Mouse (Mus musculus) CD4-positive naive resting alpha-beta T cell, adult 76 days (primary cell): ENCODE data around the gene Tfdp1. TPM values are rescaled to one million over a fixed set of nuclear protein-coding genes. Genes with fewer than 3 reads are reported as not detected.

Experiments
- total RNA-seq: library from RNA; stranded (reverse); gene quantifications from one replicate; pipeline ENCODE4 v1.2.4, GENCODE M21; 2023

Gene Tfdp1
- total RNA-seq = 26.7 TPM

DNA sequence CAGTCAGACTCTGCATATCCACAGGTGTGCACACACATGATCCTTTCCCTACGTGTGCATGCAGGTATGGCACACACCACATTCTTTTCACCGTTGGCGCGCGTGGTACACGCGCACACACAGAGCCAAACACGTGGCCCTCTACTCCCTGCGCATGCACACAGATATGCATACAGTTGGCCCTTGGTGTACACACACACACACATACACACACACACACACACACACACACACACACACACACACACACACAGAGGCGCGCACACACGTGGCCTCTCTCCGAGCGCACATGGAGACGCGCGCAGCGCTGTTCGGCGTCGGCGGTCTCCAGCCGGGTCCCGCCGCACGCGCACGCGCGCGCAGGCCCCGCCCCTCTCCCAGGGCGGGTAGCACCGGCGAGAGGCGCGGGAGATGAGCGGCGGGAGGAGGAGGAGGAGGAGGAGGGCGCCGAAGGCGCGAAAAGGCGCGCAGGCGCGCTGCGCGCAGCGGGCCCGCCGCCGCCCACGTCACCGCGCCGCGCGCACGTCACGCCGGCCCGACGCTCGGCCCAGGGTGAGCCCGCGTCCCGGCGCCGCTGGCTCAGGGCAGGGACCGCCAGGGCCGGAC, at the start of gene Tfdp1:
Tfdp1 (plus strand) TSS at position 497 of the 606 bp plus-strand sequence.

DNA sequence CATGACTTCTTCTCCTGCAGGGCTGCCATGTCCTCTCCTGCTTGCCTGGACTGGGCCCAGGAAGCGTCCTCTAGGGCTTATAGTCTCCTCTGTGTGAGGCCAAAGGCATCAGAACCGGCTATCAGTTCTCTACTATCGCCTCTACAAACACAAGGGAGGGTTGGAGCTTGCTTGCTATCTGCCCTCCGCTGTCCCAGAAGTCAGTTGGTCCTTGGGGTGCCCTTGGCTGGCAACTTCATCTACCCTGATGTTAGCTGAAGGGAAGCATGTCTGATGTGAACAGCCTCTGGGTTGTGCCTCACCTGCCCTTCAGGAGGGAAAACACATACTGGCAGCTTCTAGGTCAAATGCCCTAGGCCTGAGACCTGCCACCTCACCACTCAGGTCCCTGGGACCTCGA, 58.2 kb downstream of the Tfdp1 start, which contains the start of gene Atp4b:
Atp4b (minus strand) TSS at position 101 of the 400 bp plus-strand sequence.

DNA sequence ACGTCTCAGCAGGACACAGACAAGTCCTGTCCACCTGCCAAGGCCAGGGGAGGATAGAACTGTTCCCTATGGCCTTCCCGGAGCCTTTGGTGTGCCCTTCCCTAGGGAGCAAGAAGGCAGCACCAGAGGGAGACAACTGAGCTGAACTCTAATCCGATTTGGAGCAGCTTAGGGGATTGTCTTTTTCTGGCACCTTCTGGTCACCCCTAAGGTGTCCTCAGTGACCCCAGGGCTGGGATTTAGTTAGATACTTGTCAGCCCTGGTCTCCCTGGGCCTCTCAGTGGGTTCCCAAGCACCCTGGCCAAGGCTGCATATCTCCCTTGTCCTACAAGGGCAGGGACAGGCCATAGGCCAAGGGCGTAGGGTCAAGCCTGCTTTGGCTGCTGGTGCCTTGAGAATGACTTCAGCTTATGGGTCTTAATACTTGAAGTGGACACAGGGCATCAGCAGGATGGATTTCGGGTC, 66.1 kb downstream of the Tfdp1 start, which contains the start of gene Grk1:
Grk1 (plus strand) TSS at position 416 of the 466 bp plus-strand sequence.

Other genes with a start within 250 kb of the Tfdp1 start
- gene Pcid2, start 233.3 kb upstream of the Tfdp1 start, total RNA-seq = 39.7 TPM
- gene Cul4a, start 233.1 kb upstream of the Tfdp1 start, total RNA-seq = 32.2 TPM
- 96.8 TPM for gene Lamp1, start 179.6 kb upstream of the Tfdp1 start, total RNA-seq
- not detected for gene Grtp1, start 138.1 kb upstream of the Tfdp1 start, total RNA-seq
- gene Adprhl1, start 84.6 kb upstream of the Tfdp1 start, total RNA-seq = not detected
- gene Dcun1d2, start 50.6 kb upstream of the Tfdp1 start, total RNA-seq = 11.8 TPM
- 12.0 TPM for gene Tmco3, start 50.6 kb upstream of the Tfdp1 start, total RNA-seq
- not detected for gene Atp4b, start 58.1 kb downstream of the Tfdp1 start, total RNA-seq
- not detected for gene Grk1, start 66.3 kb downstream of the Tfdp1 start, total RNA-seq
- not detected for gene Tmem255b, start 96.4 kb downstream of the Tfdp1 start, total RNA-seq
- 0.50 TPM for gene Gas6, start 155.7 kb downstream of the Tfdp1 start, total RNA-seq
- gene 1700029H14Rik, start 223.7 kb downstream of the Tfdp1 start, total RNA-seq = 7.2 TPM